In genomic region chr12:45929001-45929759, GRCm38 (mm10) we compare ENCODE assay signal across 17 mouse cellular contexts.
DNase-seq lines count a peak whose midpoint lies in the region; ATAC-seq and TF ChIP-seq lines count a peak whose summit lies in the region.
"Had no signal": no experiment of that assay in that cellular context is flagged by ENCODE, and none has a peak within 500 bp of the region (broad histone marks: within the 10 kb centered on the region; RNA-seq: fewer than 3 reads in every experiment).

No protein-coding gene starts in this region.

- peak; percentile 15 to 29 for DNase-seq in layer of hippocampus, postnatal 10 days (ENCODE audit: low spot score in 2 of 2)
- no peak for DNase-seq in layer of hippocampus, adult 2 months (ENCODE audit: low spot score in 2 of 2)
- DNase-seq in cerebellum, adult 2 months = peak; percentile 14 to 28
- no peak for DNase-seq in frontal cortex, postnatal 36 days (ENCODE audit: low spot score in 2 of 2)
- DNase-seq in layer of hippocampus, postnatal 36 days = no peak
- no peak for DNase-seq in left cerebral cortex, adult 9 months (ENCODE audit: low spot score in 2 of 2)
- DNase-seq: B cell, adult 2 months; liver, embryonic 13.5 days; lung, postnatal 14 days; thymus, postnatal 14 days had no signal

- no peaks in the 10 kb centered on the region for H3K9me3 ChIP-seq in forebrain, embryonic 16.5 days (ENCODE audit: control insufficient read depth, low read length)
- no peaks in the 10 kb centered on the region for H3K9me3 ChIP-seq in midbrain, embryonic 15.5 days
- H3K9me3 ChIP-seq: embryonic facial prominence, embryonic 12.5 days; liver, embryonic 13.5 days had no signal

- TF ChIP-seq POLR2A in cerebellum, adult 2 months (IDR thresholded peaks at IDR 0.05; ENCODE audit: borderline replicate concordance, insufficient read depth, low read length) = no peak

- no peaks in the 10 kb centered on the region for H3K36me3 ChIP-seq in forebrain, embryonic 16.5 days (ENCODE audit: control insufficient read depth, insufficient read depth)
- no peaks in the 10 kb centered on the region for H3K36me3 ChIP-seq in midbrain, embryonic 15.5 days (replicated peaks)
- H3K36me3 ChIP-seq: embryonic facial prominence, embryonic 12.5 days; liver, embryonic 13.5 days had no signal

- peak; percentile 67; the same call in 1 of the 2 replicates for ATAC-seq in forebrain, embryonic 16.5 days
- ATAC-seq in midbrain, embryonic 15.5 days (replicated peaks) = peak; percentile 91
- ATAC-seq: activated CD4-positive, CD25-positive, alpha-beta regulatory T cell, adult 4 months had no signal

- no peak overlapping the region for H3K4me3 ChIP-seq in layer of hippocampus, adult 2 months
- H3K4me3 ChIP-seq in cerebellum, adult 2 months (replicated peaks; ENCODE audit: insufficient read depth, low read depth, low read length) = no peak overlapping the region
- H3K4me3 ChIP-seq in forebrain, embryonic 16.5 days (replicated peaks; ENCODE audit: low read length) = no peak overlapping the region
- H3K4me3 ChIP-seq in midbrain, embryonic 15.5 days = no peak overlapping the region
- H3K4me3 ChIP-seq: embryonic facial prominence, embryonic 12.5 days; left cerebral cortex, adult 2 months; liver, embryonic 13.5 days; myocyte had no signal

- no peaks in the 10 kb centered on the region for H3K4me1 ChIP-seq in cerebellum, adult 2 months (ENCODE audit: control insufficient read depth, insufficient read depth, low read length)
- H3K4me1 ChIP-seq in forebrain, embryonic 16.5 days (replicated peaks; ENCODE audit: control insufficient read depth, insufficient read depth, low read length) = 0 out of 2 replicates have a peak, but pooled peaks cover 3% of the 10 kb centered on the region
- H3K4me1 ChIP-seq in midbrain, embryonic 15.5 days = peaks cover 12% of the 10 kb centered on the region; the same call in 1 of the 2 replicates
- H3K4me1 ChIP-seq: embryonic facial prominence, embryonic 12.5 days; liver, embryonic 13.5 days had no signal

- WGBS in cerebellum, adult 2 months = 78% methylated on average over 7 of the region's 7 CpGs
- 65% methylated on average over 7 of the region's 7 CpGs for WGBS in forebrain, embryonic 16.5 days
- 45% methylated on average over 7 of the region's 7 CpGs for WGBS in midbrain, embryonic 15.5 days

- no peak overlapping the region for H3K9ac ChIP-seq in forebrain, embryonic 16.5 days (replicated peaks; ENCODE audit: low read depth, low read length)
- no peak overlapping the region for H3K9ac ChIP-seq in midbrain, embryonic 15.5 days
- H3K9ac ChIP-seq: embryonic facial prominence, embryonic 12.5 days; liver, embryonic 13.5 days had no signal

- H3K27ac ChIP-seq in layer of hippocampus, adult 2 months = no peak overlapping the region
- no peak overlapping the region for H3K27ac ChIP-seq in cerebellum, adult 2 months (ENCODE audit: insufficient read depth, low read length)
- H3K27ac ChIP-seq in forebrain, embryonic 16.5 days (ENCODE audit: low read length) = no peak overlapping the region
- peak overlapping the region; percentile 74 for H3K27ac ChIP-seq in midbrain, embryonic 15.5 days
- H3K27ac ChIP-seq: embryonic facial prominence, embryonic 12.5 days; kidney, postnatal 0 days; left cerebral cortex, adult 2 months; liver, embryonic 13.5 days had no signal

- no peaks in the 10 kb centered on the region for H3K27me3 ChIP-seq in cerebellum, adult 2 months (ENCODE audit: control insufficient read depth, insufficient read depth, low read length)
- H3K27me3 ChIP-seq in forebrain, embryonic 16.5 days (replicated peaks; ENCODE audit: control insufficient read depth, insufficient read depth, low read length) = no peaks in the 10 kb centered on the region
- H3K27me3 ChIP-seq in midbrain, embryonic 15.5 days (replicated peaks) = no peaks in the 10 kb centered on the region
- H3K27me3 ChIP-seq: embryonic facial prominence, embryonic 12.5 days; liver, embryonic 13.5 days had no signal

- no peak for TF ChIP-seq CTCF in layer of hippocampus, adult 2 months (conservative IDR thresholded peaks at IDR 0.05)
- no peak for TF ChIP-seq CTCF in cerebellum, adult 2 months (IDR thresholded peaks at IDR 0.05; ENCODE audit: borderline replicate concordance, insufficient read depth, low read depth, low read length)

- no peak overlapping the region for H3K4me2 ChIP-seq in forebrain, embryonic 16.5 days (ENCODE audit: low read length)
- no peak overlapping the region for H3K4me2 ChIP-seq in midbrain, embryonic 15.5 days
- H3K4me2 ChIP-seq: embryonic facial prominence, embryonic 12.5 days; liver, embryonic 13.5 days had no signal

Comparison
In these comparisons a context has a peak if more than half of its experiments do, and no peak if none do; other contexts are left out.
1. DNase-seq: peak in layer of hippocampus, postnatal 10 days (2 of 2) and cerebellum, adult 2 months (2 of 2); none in layer of hippocampus, adult 2 months (0 of 2), frontal cortex, postnatal 36 days (0 of 2), layer of hippocampus, postnatal 36 days (0 of 2) and left cerebral cortex, adult 9 months (0 of 2).